Mouse (Mus musculus) ES-Bruce4 (cell line): ENCODE data around the gene Pde4d.

Experiments
- CTCF ChIP-seq: IDR thresholded peaks from one replicate; pipeline ENCODE4 v1.8.1; 2011; ENCODE audit warnings: low read depth, low read length
- POLR2A ChIP-seq: IDR thresholded peaks from one replicate; pipeline ENCODE4 v1.8.1; 2011; ENCODE audit warnings: low read length; ENCODE audit not compliant: insufficient read depth

DNA sequence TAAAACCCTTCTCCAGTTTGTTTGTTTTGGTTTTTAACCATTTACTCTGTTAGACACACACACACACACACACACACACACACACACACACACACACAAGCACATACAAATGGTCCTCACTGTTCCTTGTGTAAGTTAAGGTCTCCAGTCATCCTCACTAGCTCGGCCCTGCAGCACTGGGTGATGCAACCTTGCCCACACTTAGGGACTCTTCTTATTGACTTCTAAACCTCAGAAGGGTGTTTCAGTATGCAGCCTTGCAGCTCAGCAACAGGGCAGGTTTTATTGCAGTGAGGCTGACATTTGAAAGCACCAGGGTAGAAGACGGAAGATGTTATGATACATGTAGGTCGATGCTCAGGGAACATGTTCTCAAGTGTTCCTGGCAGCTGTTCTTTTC is 1379.7 kb downstream of the Pde4d start:
- TF ChIP-seq CTCF (no peak), POLR2A (no peak)
